Mouse (Mus musculus): Measurements from ENCODE around the gene Hist2h2aa1. TPM values are rescaled to one million over a fixed set of nuclear protein-coding genes. Genes with fewer than 3 reads are reported as not detected.

Hist2h2aa1 gene
- polyA plus RNA-seq, 1 experiment from 2014 or later, result 107 TPM

- Histone ChIP-seq H3K27ac (ENCODE audit: low read depth) (peak overlapping the region; percentile 82), H3K4me3 (ENCODE audit: low read depth, low read length) (peak overlapping the region; percentile 56), H3K4me1 (ENCODE audit: insufficient read depth) (peaks cover 35% of the 10 kb centered on the region), H3K4me2 (ENCODE audit: low read depth, low read length) (peak overlapping the region; percentile 71), H3K9me3 (ENCODE audit: low read length) (no peaks in the 10 kb centered on the region), H3K36me3 (replicated peaks; ENCODE audit: insufficient read depth, low read length) (no peaks in the 10 kb centered on the region), H3K9ac (replicated peaks) (peak overlapping the region; percentile 80), H3K27me3 (ENCODE audit: insufficient read depth, low read length) (no peaks in the 10 kb centered on the region)
- 43% methylated on average over 6 of the region's 6 CpGs for WGBS (ENCODE audit: insufficient replicate concordance)
- DNase-seq (no peak), ATAC-seq (no peak)
- TF ChIP-seq CTCF (IDR thresholded peaks at IDR 0.05; ENCODE audit: low read depth), result no peak
- no peak for TF ChIP-seq EP300 (IDR thresholded peaks at IDR 0.05; ENCODE audit: low read depth)
Observed at GRCm38 (mm10) chr3:96248141-96249033, 3.1 kb downstream of the Hist2h2aa1 start.

- Histone ChIP-seq H3K4me2 (ENCODE audit: low read depth, low read length) (peak overlapping the region; percentile 71), H3K9me3 (ENCODE audit: low read length) (no peaks in the 10 kb centered on the region), H3K9ac (replicated peaks) (peak overlapping the region; percentile 80), H3K27ac (ENCODE audit: low read depth) (peak overlapping the region; percentile 82), H3K36me3 (replicated peaks; ENCODE audit: insufficient read depth, low read length) (no peaks in the 10 kb centered on the region), H3K4me1 (ENCODE audit: insufficient read depth) (peaks cover 29% of the 10 kb centered on the region), H3K4me3 (ENCODE audit: low read depth, low read length) (peak overlapping the region; percentile 56), H3K27me3 (ENCODE audit: insufficient read depth, low read length) (no peaks in the 10 kb centered on the region)
- 65% methylated on average over 4 of the region's 4 CpGs for WGBS (ENCODE audit: insufficient replicate concordance)
- ATAC-seq (no peak), DNase-seq (no peak)
- TF ChIP-seq EP300 (IDR thresholded peaks at IDR 0.05; ENCODE audit: low read depth) (no peak), CTCF (IDR thresholded peaks at IDR 0.05; ENCODE audit: low read depth) (no peak)
Observed at GRCm38 (mm10) chr3:96249034-96249345, 3.7 kb downstream of the Hist2h2aa1 start.

- H3K9me3 ChIP-seq (ENCODE audit: low read length), result no peaks in the 10 kb centered on the region
- DNase-seq, result no peak
- H3K36me3 ChIP-seq (replicated peaks; ENCODE audit: insufficient read depth, low read length), result no peaks in the 10 kb centered on the region
- 77% methylated on average over 3 of the region's 3 CpGs for WGBS (ENCODE audit: insufficient replicate concordance)
- H3K4me3 ChIP-seq (ENCODE audit: low read depth, low read length), result no peak overlapping the region
- peak overlapping the region; percentile 53 for H3K27ac ChIP-seq (ENCODE audit: low read depth)
- no peaks in the 10 kb centered on the region for H3K27me3 ChIP-seq (ENCODE audit: insufficient read depth, low read length)
- no peak for ATAC-seq
- peaks cover 26% of the 10 kb centered on the region for H3K4me1 ChIP-seq (ENCODE audit: insufficient read depth)
- no peak overlapping the region for H3K4me2 ChIP-seq (ENCODE audit: low read depth, low read length)
- no peak overlapping the region for H3K9ac ChIP-seq (replicated peaks)
- TF ChIP-seq EP300 (IDR thresholded peaks at IDR 0.05; ENCODE audit: low read depth) (peak; percentile 42; the same call in 1 of the 2 replicates), CTCF (IDR thresholded peaks at IDR 0.05; ENCODE audit: low read depth) (no peak)
Observed at GRCm38 (mm10) chr3:96250890-96251289, 5.6 kb downstream of the Hist2h2aa1 start.

- H3K27me3 ChIP-seq (ENCODE audit: insufficient read depth, low read length), result no peaks in the 10 kb centered on the region
- H3K27ac ChIP-seq (ENCODE audit: low read depth), result 0 out of 2 replicates have a peak overlapping the region, but pooled peaks have one; percentile 25
- H3K4me2 ChIP-seq (ENCODE audit: low read depth, low read length), result no peak overlapping the region
- no peaks in the 10 kb centered on the region for H3K9me3 ChIP-seq (ENCODE audit: low read length)
- TF ChIP-seq EP300 (IDR thresholded peaks at IDR 0.05; ENCODE audit: low read depth) (no peak), CTCF (IDR thresholded peaks at IDR 0.05; ENCODE audit: low read depth) (no peak)
- no peak overlapping the region for H3K4me3 ChIP-seq (ENCODE audit: low read depth, low read length)
- WGBS (ENCODE audit: insufficient replicate concordance), result 58% methylated on average over 3 of the region's 3 CpGs
- ATAC-seq, result no peak
- H3K36me3 ChIP-seq (replicated peaks; ENCODE audit: insufficient read depth, low read length), result no peaks in the 10 kb centered on the region
- H3K9ac ChIP-seq (replicated peaks), result no peak overlapping the region
- no peak for DNase-seq
- peaks cover 32% of the 10 kb centered on the region for H3K4me1 ChIP-seq (ENCODE audit: insufficient read depth)
Observed at GRCm38 (mm10) chr3:96251787-96252186, 6.5 kb downstream of the Hist2h2aa1 start.

GRCm38 (mm10) chr3:96254683-96255355 lies 9.5 kb downstream of the Hist2h2aa1 start:
- Histone ChIP-seq H3K4me3 (ENCODE audit: low read depth, low read length) (no peak overlapping the region), H3K27ac (ENCODE audit: low read depth) (peak overlapping the region; percentile 69), H3K36me3 (replicated peaks; ENCODE audit: insufficient read depth, low read length) (no peaks in the 10 kb centered on the region), H3K9ac (replicated peaks) (peak overlapping the region; percentile 36; the same call in 1 of the 2 replicates), H3K9me3 (ENCODE audit: low read length) (no peaks in the 10 kb centered on the region), H3K4me1 (ENCODE audit: insufficient read depth) (peaks cover 17% of the 10 kb centered on the region), H3K27me3 (ENCODE audit: insufficient read depth, low read length) (no peaks in the 10 kb centered on the region), H3K4me2 (ENCODE audit: low read depth, low read length) (peak overlapping the region; percentile 36)
- TF ChIP-seq EP300 (IDR thresholded peaks at IDR 0.05; ENCODE audit: low read depth), result peak; percentile 79; the same call in 1 of the 2 replicates
- TF ChIP-seq CTCF (IDR thresholded peaks at IDR 0.05; ENCODE audit: low read depth), result no peak
- WGBS (ENCODE audit: insufficient replicate concordance), result 44% methylated on average over 10 of the region's 10 CpGs
- peak; percentile 83 for ATAC-seq
- peak; percentile 47 for DNase-seq

GRCm38 (mm10) chr3:96255926-96256593 lies 10.8 kb downstream of the Hist2h2aa1 start:
- TF ChIP-seq CTCF (IDR thresholded peaks at IDR 0.05; ENCODE audit: low read depth), result no peak
- TF ChIP-seq EP300 (IDR thresholded peaks at IDR 0.05; ENCODE audit: low read depth), result no peak

More at GRCm38 (mm10) chr3:96255926-96256593, 10.8 kb downstream of the Hist2h2aa1 start:
- H3K27me3 ChIP-seq (ENCODE audit: insufficient read depth, low read length), result no peaks in the 10 kb centered on the region
- no peaks in the 10 kb centered on the region for H3K9me3 ChIP-seq (ENCODE audit: low read length)
- DNase-seq (no peak), ATAC-seq (no peak)
- H3K4me3 ChIP-seq (ENCODE audit: low read depth, low read length), result no peak overlapping the region
- peaks cover 10% of the 10 kb centered on the region for H3K4me1 ChIP-seq (ENCODE audit: insufficient read depth)
- H3K36me3 ChIP-seq (replicated peaks; ENCODE audit: insufficient read depth, low read length), result no peaks in the 10 kb centered on the region
- no peak overlapping the region for H3K27ac ChIP-seq (ENCODE audit: low read depth)
- H3K4me2 ChIP-seq (ENCODE audit: low read depth, low read length), result no peak overlapping the region
- H3K9ac ChIP-seq (replicated peaks), result no peak overlapping the region
- WGBS (ENCODE audit: insufficient replicate concordance), result 58% methylated on average over 5 of the region's 5 CpGs
